Mouse (Mus musculus): ENCODE results near the gene Masp2.

DNA sequence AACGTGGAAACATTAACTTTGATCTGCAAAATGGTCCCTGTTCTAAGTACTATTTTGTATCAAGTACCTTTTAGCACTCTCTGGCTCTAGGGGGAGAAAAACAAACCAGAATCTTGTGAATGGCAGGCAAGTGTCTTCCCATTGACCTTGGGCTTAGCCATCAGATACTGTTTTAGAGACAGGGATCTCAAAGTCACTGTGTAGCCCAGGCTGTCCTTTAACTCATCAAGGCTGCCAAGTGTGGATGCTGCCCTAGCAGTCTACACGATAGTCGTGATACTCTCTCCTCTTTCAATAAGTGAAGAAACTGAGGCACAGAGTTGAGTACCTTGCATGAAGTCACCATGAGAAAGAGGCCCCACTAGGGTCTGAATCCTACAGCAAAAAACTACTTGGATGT lies 24.9 kb downstream of the Masp2 start:
- no peak for TF ChIP-seq CTCF (IDR thresholded peaks at IDR 0.05; ENCODE audit: low read depth, low read length)
- TF ChIP-seq POLR2A (IDR thresholded peaks at IDR 0.05; ENCODE audit: borderline replicate concordance, low read depth, low read length): no peak

Data from bone marrow macrophage, adult 2 months (primary cell).